Mouse (Mus musculus) hindbrain, embryonic 14.5 days (tissue): ENCODE data around the gene Hp1bp3. TPM values are rescaled to one million over a fixed set of nuclear protein-coding genes. Genes with fewer than 3 reads are reported as not detected.

Experiments used
- ATAC-seq: fragments of 200-750 bp; cut with Nextera tagmentation; 2 replicates; pipeline ENCODE4 v1.8.0; 2017; ENCODE audit warnings: moderate number of reproducible peaks, mild to moderate bottlenecking, moderate TSS enrichment, moderate library complexity; ENCODE audit not compliant: low FRiP score
- DNase-seq: peaks from one replicate; pipeline ENCODE4 v3.0.0-alpha.2; 2015; ENCODE audit warnings: low spot score
- H3K27ac ChIP-seq: fragments of 300-500 bp; sonication (generic); 2 replicates; pipeline ENCODE4 v1.5.1; 2014; ENCODE audit warnings: mild to moderate bottlenecking, moderate library complexity
- H3K27me3 ChIP-seq: fragments of 300-500 bp; sonication (generic); 2 replicates; pipeline ENCODE4 v1.6.1; 2014; ENCODE audit warnings: mild to moderate bottlenecking, low read length, mixed read lengths; ENCODE audit not compliant: control insufficient read depth, insufficient read depth
- H3K36me3 ChIP-seq: fragments of 300-500 bp; sonication (generic); replicated peaks from 2 replicates; pipeline ENCODE4 v1.6.1; 2014; ENCODE audit not compliant: control insufficient read depth, insufficient read depth
- H3K4me1 ChIP-seq: fragments of 300-500 bp; sonication (generic); replicated peaks from 2 replicates; pipeline ENCODE4 v1.6.1; 2014; ENCODE audit warnings: antibody characterized with exemption, low read length, mixed read lengths; ENCODE audit not compliant: control insufficient read depth, insufficient read depth
- H3K4me2 ChIP-seq: fragments of 300-500 bp; sonication (generic); replicated peaks from 2 replicates; pipeline ENCODE4 v1.6.1; 2014; ENCODE audit warnings: mild to moderate bottlenecking, moderate library complexity
- H3K4me3 ChIP-seq: fragments of 300-500 bp; sonication (generic); replicated peaks from 2 replicates; pipeline ENCODE4 v1.5.1; 2014; ENCODE audit warnings: mild to moderate bottlenecking, low read length
- H3K9ac ChIP-seq: fragments of 300-500 bp; sonication (generic); 2 replicates; pipeline ENCODE4 v1.6.1; 2014
- H3K9me3 ChIP-seq: fragments of 300-500 bp; sonication (generic); 2 replicates; pipeline ENCODE4 v1.6.1; 2016; ENCODE audit warnings: low read length; ENCODE audit not compliant: control insufficient read depth
- WGBS: fragments of 180-500 bp; shearing (Covaris S2); extraction: QIAGEN DNeasy Blood & Tissue Kit; methylation state at CpG from one replicate; pipeline ENCODE4 v1.1.7; 2014; 5-methylcytosine and 5-hydroxymethylcytosine counted together
- polyA plus RNA-seq: library from polyadenylated mRNA; unstranded; fragments of >200 nt; fragmentation: Nextera tagmentation; extraction: Ambion mirVana; gene quantifications from 2 replicates; pipeline ENCODE4 v1.2.1, GENCODE M21; 2014

Gene Hp1bp3
- polyA plus RNA-seq, 1 experiment from 2014 or later = 200 TPM

GRCm38 (mm10) chr4:138185961-138186360 is 30.1 kb upstream of the Hp1bp3 start:
- no peak for ATAC-seq
- no peak overlapping the region for H3K4me2 ChIP-seq

GRCm38 (mm10) chr4:138187995-138188394 is 28.1 kb upstream of the Hp1bp3 start:
- ATAC-seq (no peak), DNase-seq (no peak)
- H3K4me2 ChIP-seq = no peak overlapping the region
- H3K9ac ChIP-seq = no peak overlapping the region
- no peak overlapping the region for H3K4me3 ChIP-seq
- H3K9me3 ChIP-seq = no peaks in the 10 kb centered on the region
- H3K27ac ChIP-seq = no peak overlapping the region
- 90% methylated on average over 7 of the region's 7 CpGs for WGBS
- peaks cover 97% of the 10 kb centered on the region for H3K36me3 ChIP-seq
- no peaks in the 10 kb centered on the region for H3K27me3 ChIP-seq
- no peaks in the 10 kb centered on the region for H3K4me1 ChIP-seq

More at GRCm38 (mm10) chr4:138185961-138186360, 30.1 kb upstream of the Hp1bp3 start:
- 91% methylated on average over 7 of the region's 7 CpGs for WGBS
- no peak for DNase-seq
- Histone ChIP-seq H3K27ac (no peak overlapping the region), H3K4me3 (no peak overlapping the region), H3K36me3 (peaks cover 96% of the 10 kb centered on the region), H3K27me3 (no peaks in the 10 kb centered on the region), H3K9me3 (no peaks in the 10 kb centered on the region), H3K4me1 (no peaks in the 10 kb centered on the region), H3K9ac (no peak overlapping the region)

GRCm38 (mm10) chr4:138192561-138192960 is 23.5 kb upstream of the Hp1bp3 start:
- DNase-seq = no peak
- no peaks in the 10 kb centered on the region for H3K27me3 ChIP-seq
- no peak overlapping the region for H3K4me3 ChIP-seq
- no peak overlapping the region for H3K4me2 ChIP-seq
- peaks cover 96% of the 10 kb centered on the region for H3K36me3 ChIP-seq
- H3K4me1 ChIP-seq = no peaks in the 10 kb centered on the region
- ATAC-seq = no peak
- no peak overlapping the region for H3K9ac ChIP-seq
- 88% methylated on average over 5 of the region's 5 CpGs for WGBS
- no peak overlapping the region for H3K27ac ChIP-seq
- no peaks in the 10 kb centered on the region for H3K9me3 ChIP-seq

- H3K4me2 ChIP-seq = no peak overlapping the region
- H3K27me3 ChIP-seq = no peaks in the 10 kb centered on the region
- WGBS = 94% methylated on average over 3 of the region's 3 CpGs
- peaks cover 97% of the 10 kb centered on the region for H3K36me3 ChIP-seq
- no peak for DNase-seq
- ATAC-seq = no peak
- H3K9ac ChIP-seq = no peak overlapping the region
- H3K4me1 ChIP-seq = no peaks in the 10 kb centered on the region
- H3K27ac ChIP-seq = no peak overlapping the region
- H3K4me3 ChIP-seq = no peak overlapping the region
- no peaks in the 10 kb centered on the region for H3K9me3 ChIP-seq
These were observed 15.3 kb upstream of the Hp1bp3 start for GRCm38 (mm10) chr4:138200769-138201168.

GRCm38 (mm10) chr4:138201696-138202095 is 14.4 kb upstream of the Hp1bp3 start:
- no peaks in the 10 kb centered on the region for H3K27me3 ChIP-seq
- no peaks in the 10 kb centered on the region for H3K4me1 ChIP-seq
- no peak for ATAC-seq
- H3K4me2 ChIP-seq = no peak overlapping the region
- no peak overlapping the region for H3K9ac ChIP-seq
- no peak for DNase-seq
- 87% methylated on average over 9 of the region's 9 CpGs for WGBS
- no peak overlapping the region for H3K27ac ChIP-seq
- H3K9me3 ChIP-seq = no peaks in the 10 kb centered on the region
- H3K36me3 ChIP-seq = peaks cover 96% of the 10 kb centered on the region
- H3K4me3 ChIP-seq = no peak overlapping the region

GRCm38 (mm10) chr4:138210116-138210515 is 6.0 kb upstream of the Hp1bp3 start:
- H3K4me1 ChIP-seq = no peaks in the 10 kb centered on the region
- H3K4me3 ChIP-seq = no peak overlapping the region
- H3K36me3 ChIP-seq = peaks cover 51% of the 10 kb centered on the region
- H3K9me3 ChIP-seq = no peaks in the 10 kb centered on the region
- ATAC-seq (no peak), DNase-seq (no peak)
- H3K9ac ChIP-seq = no peak overlapping the region
- 91% methylated on average over 5 of the region's 5 CpGs for WGBS
- no peak overlapping the region for H3K27ac ChIP-seq
- H3K4me2 ChIP-seq = no peak overlapping the region
- no peaks in the 10 kb centered on the region for H3K27me3 ChIP-seq

GRCm38 (mm10) chr4:138213861-138214260 is 2.2 kb upstream of the Hp1bp3 start:
- 89% methylated on average over 3 of the region's 3 CpGs for WGBS
- Histone ChIP-seq H3K27ac (no peak overlapping the region), H3K9ac (no peak overlapping the region), H3K27me3 (no peaks in the 10 kb centered on the region), H3K4me1 (peaks cover 19% of the 10 kb centered on the region), H3K4me2 (no peak overlapping the region), H3K9me3 (no peaks in the 10 kb centered on the region), H3K36me3 (peaks cover 14% of the 10 kb centered on the region), H3K4me3 (no peak overlapping the region)
- ATAC-seq = no peak
- DNase-seq = no peak

GRCm38 (mm10) chr4:138215671-138216199 is 361 bp upstream of the Hp1bp3 start:
- no peaks in the 10 kb centered on the region for H3K9me3 ChIP-seq
- WGBS = 45% methylated on average over 13 of the region's 13 CpGs
- peaks cover 28% of the 10 kb centered on the region for H3K4me1 ChIP-seq
- H3K4me3 ChIP-seq = peak overlapping the region; percentile 66
- no peaks in the 10 kb centered on the region; the same call in 1 of the 2 replicates for H3K36me3 ChIP-seq
- DNase-seq (peak; percentile 45), ATAC-seq (no peak)
- H3K27ac ChIP-seq = peak overlapping the region; percentile 100
- H3K27me3 ChIP-seq = no peaks in the 10 kb centered on the region
- H3K4me2 ChIP-seq = peak overlapping the region; percentile 60
- peak overlapping the region; percentile 98 for H3K9ac ChIP-seq

- ATAC-seq (peak; percentile 96), DNase-seq (peak; percentile 99)
- Histone ChIP-seq H3K9ac (peak overlapping the region; percentile 98), H3K27me3 (no peaks in the 10 kb centered on the region), H3K36me3 (peaks cover 1% of the 10 kb centered on the region), H3K27ac (peak overlapping the region; percentile 100), H3K4me1 (peaks cover 28% of the 10 kb centered on the region), H3K4me3 (peak overlapping the region; percentile 66), H3K9me3 (no peaks in the 10 kb centered on the region), H3K4me2 (peak overlapping the region; percentile 66)
- WGBS = 0% methylated on average over 48 of the region's 68 CpGs
These were observed 846 bp downstream of the Hp1bp3 start for GRCm38 (mm10) chr4:138216891-138217392.

GRCm38 (mm10) chr4:138217441-138217840 is 1.3 kb downstream of the Hp1bp3 start:
- H3K36me3 ChIP-seq = peaks cover 6% of the 10 kb centered on the region
- ATAC-seq = no peak
- no peak for DNase-seq
- H3K9ac ChIP-seq = peak overlapping the region; percentile 98
- H3K4me2 ChIP-seq = peak overlapping the region; percentile 66
- H3K4me3 ChIP-seq = peak overlapping the region; percentile 66
- 1% methylated on average over 35 of the region's 36 CpGs for WGBS
- H3K9me3 ChIP-seq = no peaks in the 10 kb centered on the region
- H3K4me1 ChIP-seq = peaks cover 28% of the 10 kb centered on the region
- peak overlapping the region; percentile 100 for H3K27ac ChIP-seq
- no peaks in the 10 kb centered on the region for H3K27me3 ChIP-seq
